Mouse (Mus musculus): ENCODE data around the gene Pkig.
A peak's percentile ranks its signal among the peaks of the same experiment; 100 is the strongest.
"Not testable (repeated sequence)": the region's sequence is repeated elsewhere in the genome, so short reads cannot be mapped to it uniquely, and the experiment has no call there.

The Pkig gene

GRCm38 (mm10) chr2:163657975-163658886 is at the start of gene Pkig:
TSS of gene Pkig (plus strand) at chr2:163658386.
- DNase-seq = peak; percentile 94 to 96

GRCm38 (mm10) chr2:163609281-163609975 is 48.8 kb upstream of the Pkig start:
- DNase-seq = peak; percentile 55 to 67

GRCm38 (mm10) chr2:163611176-163611575 is 47.0 kb upstream of the Pkig start:
- DNase-seq = no peak

GRCm38 (mm10) chr2:163613206-163613605 is 45.0 kb upstream of the Pkig start:
- no peak for DNase-seq

GRCm38 (mm10) chr2:163613990-163614389 is 44.2 kb upstream of the Pkig start:
- DNase-seq = no peak

GRCm38 (mm10) chr2:163615401-163615800 is 42.8 kb upstream of the Pkig start:
- no peak for DNase-seq

GRCm38 (mm10) chr2:163615906-163616651 is 42.1 kb upstream of the Pkig start:
- no peak for DNase-seq

- DNase-seq = no peak
These were observed 41.4 kb upstream of the Pkig start for GRCm38 (mm10) chr2:163616652-163617227.

GRCm38 (mm10) chr2:163617232-163617863 is 40.8 kb upstream of the Pkig start:
- no peak for DNase-seq

- DNase-seq = no peak
These were observed 40.3 kb upstream of the Pkig start for GRCm38 (mm10) chr2:163617874-163618273.

GRCm38 (mm10) chr2:163620451-163620850 is 37.7 kb upstream of the Pkig start:
- DNase-seq = no peak

GRCm38 (mm10) chr2:163621401-163621800 is 36.8 kb upstream of the Pkig start:
- not testable (repeated sequence) for DNase-seq

- DNase-seq = no peak
These were observed 27.0 kb upstream of the Pkig start for GRCm38 (mm10) chr2:163631223-163631622.

GRCm38 (mm10) chr2:163631715-163632114 is 26.5 kb upstream of the Pkig start:
- DNase-seq = no peak

- DNase-seq = no peak
These were observed 24.0 kb upstream of the Pkig start for GRCm38 (mm10) chr2:163634211-163634610.

GRCm38 (mm10) chr2:163636057-163636456 is 22.1 kb upstream of the Pkig start:
- DNase-seq = no peak

GRCm38 (mm10) chr2:163637655-163638266 is 20.4 kb upstream of the Pkig start:
- DNase-seq = no peak

- no peak for DNase-seq
These were observed 17.7 kb upstream of the Pkig start for GRCm38 (mm10) chr2:163640493-163640892.

- DNase-seq = no peak
These were observed 16.5 kb upstream of the Pkig start for GRCm38 (mm10) chr2:163641681-163642080.

GRCm38 (mm10) chr2:163642685-163643575 is 15.3 kb upstream of the Pkig start:
- DNase-seq = peak; percentile 69 to 80

- no peak for DNase-seq
These were observed 14.6 kb upstream of the Pkig start for GRCm38 (mm10) chr2:163643576-163643971.

Data from cerebellum, postnatal 25 days (tissue).